Mouse (Mus musculus) cortical plate, adult 2 months (tissue): ENCODE measurements around the gene Vps41. TPM values are rescaled to one million over a fixed set of nuclear protein-coding genes. Genes with fewer than 3 reads are reported as not detected.

Experiments
- H3K27ac ChIP-seq: fragments of 200-500 bp; 2 replicates; pipeline ENCODE4 v1.5.1; 2012; ENCODE audit warnings: low read length, control low read depth, inconsistent platforms; ENCODE audit not compliant: insufficient read depth
- H3K4me1 ChIP-seq: fragments of 200-500 bp; 2 replicates; pipeline ENCODE4 v1.6.1; 2011; ENCODE audit warnings: low read length; ENCODE audit not compliant: control insufficient read depth, insufficient read depth
- H3K4me3 ChIP-seq: fragments of 200-500 bp; 2 replicates; pipeline ENCODE4 v1.5.1; 2011; ENCODE audit warnings: mild to moderate bottlenecking, low read length, control low read depth; ENCODE audit not compliant: insufficient read depth
- CTCF ChIP-seq: fragments of 200-500 bp; IDR thresholded peaks from 2 replicates; pipeline ENCODE4 v1.5.1; 2011; ENCODE audit warnings: mild to moderate bottlenecking, control low read depth, low read length; ENCODE audit not compliant: insufficient read depth; ENCODE audit errors: extremely low read depth
- POLR2A ChIP-seq: fragments of 200-500 bp; IDR thresholded peaks from 2 replicates; pipeline ENCODE4 v1.6.1; 2011; ENCODE audit warnings: mild to moderate bottlenecking, low read length, control low read depth; ENCODE audit not compliant: insufficient read depth; ENCODE audit errors: extremely low read depth
- polyA plus RNA-seq: library from polyadenylated mRNA; depleted of rRNA; stranded (reverse); fragments of >200 nt; gene quantifications from 2 replicates; pipeline ENCODE4 v1.2.3, GENCODE M21; 2012; rRNA removed

Gene Vps41
- polyA plus RNA-seq, 1 experiment: 118 TPM

- Histone ChIP-seq H3K27ac (no peak overlapping the region), H3K4me1 (peaks cover 6% of the 10 kb centered on the region), H3K4me3 (no peak overlapping the region)
- TF ChIP-seq POLR2A: no peak
- TF ChIP-seq CTCF: no peak
Observed at GRCm38 (mm10) chr13:18856026-18856802, 139.1 kb downstream of the Vps41 start.

- TF ChIP-seq POLR2A (no peak), CTCF (no peak)
- Histone ChIP-seq H3K4me1 (peaks cover 6% of the 10 kb centered on the region), H3K4me3 (no peak overlapping the region), H3K27ac (no peak overlapping the region)
Observed at GRCm38 (mm10) chr13:18858183-18858582, 141.1 kb downstream of the Vps41 start.

GRCm38 (mm10) chr13:18859389-18859788, 142.3 kb downstream of the Vps41 start:
- no peak overlapping the region for H3K4me3 ChIP-seq
- TF ChIP-seq POLR2A (no peak), CTCF (no peak)
- no peak overlapping the region for H3K27ac ChIP-seq
- peaks cover 6% of the 10 kb centered on the region for H3K4me1 ChIP-seq

GRCm38 (mm10) chr13:18868030-18868490, 151.0 kb downstream of the Vps41 start:
- H3K27ac ChIP-seq: no peak overlapping the region
- H3K4me1 ChIP-seq: 0 out of 2 replicates have a peak, but pooled peaks cover 3% of the 10 kb centered on the region
- no peak overlapping the region for H3K4me3 ChIP-seq
- TF ChIP-seq CTCF: peak; percentile 51; the same call in 1 of the 2 replicates
- TF ChIP-seq POLR2A: no peak

GRCm38 (mm10) chr13:18868825-18869224, 151.7 kb downstream of the Vps41 start:
- Histone ChIP-seq H3K27ac (no peak overlapping the region), H3K4me1 (0 out of 2 replicates have a peak, but pooled peaks cover 3% of the 10 kb centered on the region), H3K4me3 (no peak overlapping the region)
- TF ChIP-seq CTCF (no peak), POLR2A (no peak)

GRCm38 (mm10) chr13:18875321-18875720, 158.2 kb downstream of the Vps41 start:
- TF ChIP-seq CTCF: no peak
- no peak for TF ChIP-seq POLR2A
- Histone ChIP-seq H3K27ac (no peak overlapping the region), H3K4me1 (no peaks in the 10 kb centered on the region), H3K4me3 (no peak overlapping the region)

- no peak overlapping the region for H3K4me3 ChIP-seq
- TF ChIP-seq POLR2A (no peak), CTCF (no peak)
- H3K4me1 ChIP-seq: 0 out of 2 replicates have a peak, but pooled peaks cover 1% of the 10 kb centered on the region
- no peak overlapping the region for H3K27ac ChIP-seq
Observed at GRCm38 (mm10) chr13:18892910-18893309, 175.8 kb downstream of the Vps41 start.

- no peak overlapping the region for H3K4me3 ChIP-seq
- H3K4me1 ChIP-seq: 0 out of 2 replicates have a peak, but pooled peaks cover 1% of the 10 kb centered on the region
- no peak overlapping the region for H3K27ac ChIP-seq
- TF ChIP-seq POLR2A (no peak), CTCF (no peak)
Observed at GRCm38 (mm10) chr13:18896789-18897188, 179.7 kb downstream of the Vps41 start.

GRCm38 (mm10) chr13:18903623-18904022, 186.5 kb downstream of the Vps41 start:
- Histone ChIP-seq H3K4me3 (no peak overlapping the region), H3K27ac (no peak overlapping the region), H3K4me1 (no peaks in the 10 kb centered on the region)
- TF ChIP-seq POLR2A: no peak
- TF ChIP-seq CTCF: no peak

- TF ChIP-seq CTCF: no peak
- TF ChIP-seq POLR2A: no peak
- H3K4me3 ChIP-seq: no peak overlapping the region
- H3K4me1 ChIP-seq: peaks cover 3% of the 10 kb centered on the region; the same call in 1 of the 2 replicates
- no peak overlapping the region for H3K27ac ChIP-seq
Observed at GRCm38 (mm10) chr13:18914774-18915173, 197.7 kb downstream of the Vps41 start.

Other genes with a start within 250 kb of the Vps41 start
- gene Amph, start 230.9 kb downstream of the Vps41 start, polyA plus RNA-seq: 158 and 165 TPM in 2 replicates